Mouse (Mus musculus) layer of hippocampus, adult 2 months (tissue): ENCODE measurements around the gene Lrfn5. TPM values are rescaled to one million over a fixed set of nuclear protein-coding genes. Genes with fewer than 3 reads are reported as not detected.

Source experiments
- DNase-seq, 2 experiments: peaks; one replicate each; pipeline ENCODE4 v3.0.0; 2022; ENCODE audit warnings: low spot score in 2 of 2
- H3K27ac ChIP-seq: fragments of 200-600 bp; 2 replicates; pipeline ENCODE4 v1.8.1; 2022
- H3K4me3 ChIP-seq: fragments of 200-600 bp; 2 replicates; pipeline ENCODE4 v1.8.1; 2022; ENCODE audit warnings: mild to moderate bottlenecking
- CTCF ChIP-seq: fragments of 200-600 bp; conservative IDR thresholded peaks from 2 replicates; pipeline ENCODE4 v1.8.1; 2022; ENCODE audit warnings: antibody characterized with exemption, mild to moderate bottlenecking, moderate library complexity
- total RNA-seq, 2 experiments: library from RNA; stranded (reverse); gene quantifications; 2 replicates each; pipeline ENCODE4 v1.2.3; 2021

The Lrfn5 gene
- total RNA-seq, 2 experiments from 2014 or later: 106 to 110 TPM

DNA sequence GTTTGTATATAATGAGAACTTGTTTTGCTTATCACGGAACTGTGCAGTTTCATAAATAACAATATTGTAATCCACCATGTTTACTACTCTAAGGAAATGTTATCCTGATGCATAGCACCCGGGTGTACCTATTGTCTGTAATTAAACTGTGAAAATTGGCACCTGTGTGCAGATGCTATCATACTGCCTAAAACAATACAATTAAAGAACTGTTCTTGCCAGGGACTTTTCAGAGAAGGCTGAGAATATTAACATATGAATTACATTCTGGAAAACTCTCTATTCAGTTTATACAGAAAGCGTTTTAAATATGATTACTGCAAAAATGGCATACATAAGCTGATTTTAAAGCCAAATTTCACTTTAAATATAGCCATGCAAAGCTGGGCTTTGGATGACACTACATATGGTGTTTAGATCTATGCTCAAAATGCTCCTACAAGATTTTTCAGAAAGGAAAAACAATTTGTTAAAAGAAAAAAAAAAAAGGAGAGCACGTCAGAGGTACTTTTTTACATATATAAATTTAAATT, 284.2 kb downstream of the Lrfn5 start:
- TF ChIP-seq CTCF: no peak
- no peak overlapping the region for H3K27ac ChIP-seq
- DNase-seq: no peak
- H3K4me3 ChIP-seq: no peak overlapping the region

DNA sequence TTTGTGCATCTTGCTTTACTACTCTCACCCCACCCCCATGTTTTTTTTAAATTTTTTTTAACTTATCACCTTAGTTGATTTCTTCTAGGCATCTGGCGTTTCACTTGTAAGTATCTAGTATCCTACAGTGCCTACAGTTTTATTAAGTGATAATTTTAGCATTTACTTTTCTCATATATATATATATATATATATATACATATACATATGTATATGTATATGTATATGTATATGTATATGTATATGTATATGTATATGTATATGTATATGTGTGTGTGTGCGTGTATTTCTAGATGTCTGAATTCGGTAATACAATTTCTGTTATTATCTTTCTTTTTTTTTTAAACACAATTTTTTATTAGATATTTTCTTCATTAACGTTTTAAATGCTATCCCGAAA, 300.7 kb downstream of the Lrfn5 start:
- no peak overlapping the region for H3K27ac ChIP-seq
- no peak for DNase-seq
- no peak for TF ChIP-seq CTCF
- H3K4me3 ChIP-seq: no peak overlapping the region

DNA sequence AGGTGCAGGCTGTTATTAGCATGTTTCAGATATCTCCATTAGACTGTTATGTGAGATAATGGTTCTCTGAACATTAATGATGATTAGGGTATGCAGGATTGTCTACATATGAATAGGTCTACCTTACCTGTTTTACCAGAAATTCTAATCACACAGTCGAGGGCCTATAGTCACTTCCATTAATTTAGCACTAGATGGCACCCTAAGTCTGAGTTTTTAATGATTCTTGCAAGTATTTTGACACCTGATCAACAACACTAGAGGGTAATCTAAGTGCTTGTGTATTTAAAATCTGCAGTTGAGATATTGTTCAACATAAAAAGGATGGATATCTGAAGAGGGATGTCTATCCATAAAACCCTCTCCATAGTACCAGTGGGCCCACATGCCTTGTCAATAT, 303.4 kb downstream of the Lrfn5 start:
- Histone ChIP-seq H3K4me3 (no peak overlapping the region), H3K27ac (no peak overlapping the region)
- no peak for DNase-seq
- peak; percentile 71 for TF ChIP-seq CTCF

DNA sequence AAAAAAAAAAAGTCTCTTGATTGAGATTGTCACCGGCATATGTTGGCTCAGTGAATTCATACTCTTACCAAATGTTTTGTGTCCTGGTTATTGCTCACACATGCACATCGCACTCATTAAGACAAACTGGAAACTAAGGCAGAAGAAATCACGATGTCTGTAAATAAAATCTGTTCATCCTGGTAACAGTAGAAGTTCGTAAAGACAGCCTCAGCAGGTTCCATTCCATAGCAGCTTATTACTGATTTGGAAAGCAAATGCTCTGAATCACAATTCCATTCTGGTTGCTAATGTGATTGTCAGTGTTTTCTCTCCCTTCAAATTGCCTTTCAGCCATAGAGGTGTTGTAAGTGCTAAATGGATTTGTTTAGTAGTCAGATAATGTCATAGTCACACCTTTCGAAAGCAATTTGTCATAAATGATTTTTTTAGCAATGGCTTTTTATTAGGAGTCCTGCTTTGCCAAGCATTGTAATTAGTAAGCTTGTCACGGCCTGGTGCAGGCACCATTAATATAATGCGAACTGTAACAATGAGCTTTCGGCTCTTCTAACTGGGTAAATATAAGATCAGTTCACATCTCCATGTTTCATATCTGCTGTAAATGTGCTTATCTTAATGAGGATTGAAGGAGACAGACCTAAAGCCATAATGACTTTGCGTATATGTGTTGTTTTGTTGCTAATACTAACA, 319.8 kb downstream of the Lrfn5 start:
- peak overlapping the region; percentile 66 for H3K27ac ChIP-seq
- TF ChIP-seq CTCF: no peak
- DNase-seq: peak in 1 of 2 experiments; percentile 58
- no peak overlapping the region for H3K4me3 ChIP-seq

DNA sequence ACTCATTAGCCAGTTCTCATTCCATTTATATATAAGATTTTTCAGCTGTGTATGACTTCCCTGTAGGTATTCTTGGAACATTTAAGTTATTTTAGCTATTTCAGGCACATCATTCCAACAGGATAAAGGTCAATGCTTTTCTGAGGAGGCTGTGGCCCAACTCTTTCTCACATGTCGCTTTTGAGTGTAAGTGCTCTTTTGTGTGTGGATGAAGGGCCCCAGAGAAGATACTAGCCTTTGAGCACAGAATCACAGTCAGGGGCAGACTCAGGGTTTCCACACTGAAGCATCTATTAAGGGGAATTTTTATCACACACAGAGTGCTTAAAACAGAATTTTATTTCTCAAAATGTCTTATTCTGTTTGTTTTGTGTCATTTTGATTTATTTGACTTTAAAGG, 331.2 kb downstream of the Lrfn5 start:
- no peak for DNase-seq
- Histone ChIP-seq H3K4me3 (no peak overlapping the region), H3K27ac (no peak overlapping the region)
- TF ChIP-seq CTCF: no peak
